Mouse (Mus musculus) heart, adult 11 months (tissue): ENCODE measurements around the gene Robo3.
A peak's percentile ranks its signal among the peaks of the same experiment; 100 is the strongest.

Source experiments
- DNase-seq: peaks from one replicate; pipeline ENCODE4 v3.0.0; 2022

Robo3 gene

GRCm38 (mm10) chr9:37367301-37368080 lies 65.6 kb downstream of the Robo3 start, which contains the start of gene Hepacam:
Gene Hepacam, plus strand, starts transcription at chr9:37367351.
- DNase-seq, result peak; percentile 82

- peak; percentile 81 for DNase-seq
Observed at GRCm38 (mm10) chr9:37365706-37366105, 67.3 kb downstream of the Robo3 start.
